Mouse (Mus musculus) macrophage (primary cell): ENCODE results near the gene Trim7. TPM values are rescaled to one million over a fixed set of nuclear protein-coding genes. Genes with fewer than 3 reads are reported as not detected.

Experiments used
- H3K27ac ChIP-seq: fragments of 350-480 bp; formaldehyde crosslinking; 2 replicates; pipeline ENCODE4 v1.9.0; 2021
- H3K36me3 ChIP-seq: fragments of 350-480 bp; formaldehyde crosslinking; 2 replicates; pipeline ENCODE4 v1.9.0; 2021; ENCODE audit errors: inconsistent target
- H3K4me3 ChIP-seq: fragments of 350-480 bp; formaldehyde crosslinking; 2 replicates; pipeline ENCODE4 v1.9.0; 2021; ENCODE audit errors: inconsistent target
- H3K79me2 ChIP-seq: fragments of 350-480 bp; formaldehyde crosslinking; 2 replicates; pipeline ENCODE4 v1.9.0; 2021; ENCODE audit errors: inconsistent target
- WGBS: methylation state at CpG from one replicate; pipeline ENCODE4 v1.1.7; 2026; ENCODE audit warnings: inconsistent platforms; ENCODE audit not compliant: missing documents; 5-methylcytosine and 5-hydroxymethylcytosine counted together
- polyA plus RNA-seq: library from polyadenylated mRNA; stranded (reverse); fragments of 250-400 nt; gene quantifications from 3 replicates; pipeline ENCODE4 v1.2.4, GENCODE M21; 2018; ENCODE audit warnings: inconsistent platforms

The Trim7 gene
- polyA plus RNA-seq, 1 experiment from 2014 or later: 1.1 TPM

DNA sequence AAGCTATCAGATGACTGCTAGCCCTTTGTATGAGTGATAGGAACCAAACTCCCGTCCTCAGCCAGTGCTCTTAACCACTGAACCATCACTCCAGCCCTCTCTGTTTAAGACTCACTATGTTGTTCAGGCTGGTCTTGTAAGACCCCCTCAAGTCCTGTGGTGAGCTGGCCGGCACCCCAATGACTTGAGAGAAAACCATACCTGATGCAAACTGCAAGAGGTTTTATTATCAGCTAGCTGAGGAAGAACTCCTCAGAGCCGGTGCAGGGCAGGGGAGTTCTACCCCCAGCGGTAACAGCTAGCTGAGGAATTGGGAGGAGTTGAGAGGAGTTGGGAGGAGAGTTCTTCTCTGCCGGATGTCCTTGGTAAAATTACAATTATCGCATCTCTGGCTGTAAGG is 2.0 kb downstream of the Trim7 start:
- H3K4me3 ChIP-seq: no peak overlapping the region
- H3K79me2 ChIP-seq: no peaks in the 10 kb centered on the region
- 100% methylated on average over 6 of the region's 6 CpGs for WGBS
- no peaks in the 10 kb centered on the region for H3K36me3 ChIP-seq
- no peak overlapping the region for H3K27ac ChIP-seq

GRCm38 (mm10) chr11:48830279-48830678 is 4.3 kb downstream of the Trim7 start:
- Histone ChIP-seq H3K36me3 (no peaks in the 10 kb centered on the region), H3K27ac (no peak overlapping the region), H3K79me2 (no peaks in the 10 kb centered on the region), H3K4me3 (no peak overlapping the region)
- 86% methylated on average over 2 of the region's 2 CpGs for WGBS

DNA sequence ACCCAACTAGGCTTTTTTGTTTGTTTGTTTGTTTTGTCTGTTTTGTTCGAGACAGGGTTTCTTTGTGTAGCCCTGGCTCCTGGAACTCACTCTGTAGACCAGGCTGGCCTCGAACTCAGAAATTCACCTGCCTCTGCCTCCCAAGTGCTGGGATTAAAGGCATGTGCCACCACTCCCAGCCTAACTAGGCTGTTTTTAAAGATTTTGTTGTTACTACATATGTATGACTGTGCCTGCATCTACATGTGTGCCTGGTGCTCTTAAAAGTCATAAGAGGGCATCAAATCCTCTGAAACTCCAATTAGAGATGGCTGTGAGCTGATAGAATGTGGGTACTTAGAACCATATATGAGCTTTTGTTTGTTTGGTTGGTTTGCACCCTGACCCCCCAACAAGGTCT is 5.3 kb downstream of the Trim7 start:
- Histone ChIP-seq H3K79me2 (no peaks in the 10 kb centered on the region), H3K4me3 (no peak overlapping the region), H3K36me3 (no peaks in the 10 kb centered on the region), H3K27ac (no peak overlapping the region)
- 92% methylated on average over 2 of the region's 2 CpGs for WGBS

DNA sequence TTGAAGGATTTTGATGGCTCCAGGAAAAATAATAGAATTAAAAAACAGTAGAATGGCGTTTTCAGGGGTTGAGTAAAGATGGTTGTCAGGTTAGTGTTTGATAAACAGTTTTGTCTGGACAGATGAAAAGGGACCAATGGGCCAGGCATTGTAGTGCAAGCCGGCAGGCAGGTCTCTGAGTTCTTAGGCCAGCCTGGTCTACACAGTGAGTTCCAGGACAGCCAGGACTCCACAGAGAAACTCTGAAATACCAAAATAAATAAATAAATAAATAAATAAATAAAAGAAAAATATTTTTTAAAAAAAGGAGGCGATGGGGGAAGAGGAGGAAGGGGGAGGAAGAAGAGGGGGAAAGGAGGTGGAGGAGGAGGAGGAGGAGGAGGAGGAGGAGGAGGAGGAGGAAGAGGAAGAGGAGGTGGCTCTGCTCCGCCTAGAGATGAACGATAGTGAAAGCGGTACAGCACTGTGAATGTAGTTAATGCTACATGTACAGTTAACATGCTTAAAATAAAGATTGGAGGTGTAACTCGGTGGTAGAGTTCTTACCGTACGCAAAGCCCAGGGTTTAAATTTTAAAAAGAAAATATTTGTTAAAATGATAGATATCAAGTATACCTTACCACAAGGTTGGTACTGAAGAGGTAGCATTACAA is 7.3 kb downstream of the Trim7 start:
- H3K79me2 ChIP-seq: no peaks in the 10 kb centered on the region
- no peaks in the 10 kb centered on the region for H3K36me3 ChIP-seq
- WGBS: 10% methylated on average over 8 of the region's 9 CpGs
- peak overlapping the region; percentile 78 for H3K4me3 ChIP-seq
- no peak overlapping the region for H3K27ac ChIP-seq

- no peaks in the 10 kb centered on the region for H3K79me2 ChIP-seq
- 0% methylated on average over 30 of the region's 30 CpGs for WGBS
- H3K27ac ChIP-seq: peak overlapping the region; percentile 54
- H3K4me3 ChIP-seq: peak overlapping the region; percentile 78
- no peaks in the 10 kb centered on the region for H3K36me3 ChIP-seq
These were observed 8.0 kb downstream of the Trim7 start for GRCm38 (mm10) chr11:48833731-48834639.

- Histone ChIP-seq H3K79me2 (no peaks in the 10 kb centered on the region), H3K27ac (no peak overlapping the region), H3K4me3 (no peak overlapping the region), H3K36me3 (no peaks in the 10 kb centered on the region)
- 84% methylated on average over 6 of the region's 6 CpGs for WGBS
These were observed 10.0 kb downstream of the Trim7 start for GRCm38 (mm10) chr11:48835923-48836322.

- no peaks in the 10 kb centered on the region for H3K79me2 ChIP-seq
- no peak overlapping the region for H3K27ac ChIP-seq
- peak overlapping the region; percentile 5; the same call in 1 of the 2 replicates for H3K4me3 ChIP-seq
- 68% methylated on average over 11 of the region's 11 CpGs for WGBS
- no peaks in the 10 kb centered on the region for H3K36me3 ChIP-seq
These were observed 11.0 kb downstream of the Trim7 start for GRCm38 (mm10) chr11:48836990-48837309.

GRCm38 (mm10) chr11:48837310-48838180 is 11.6 kb downstream of the Trim7 start:
- Histone ChIP-seq H3K36me3 (no peaks in the 10 kb centered on the region), H3K4me3 (peak overlapping the region; percentile 51), H3K79me2 (no peaks in the 10 kb centered on the region), H3K27ac (0 out of 2 replicates have a peak overlapping the region, but pooled peaks have one; percentile 8)
- 1% methylated on average over 75 of the region's 77 CpGs for WGBS

DNA sequence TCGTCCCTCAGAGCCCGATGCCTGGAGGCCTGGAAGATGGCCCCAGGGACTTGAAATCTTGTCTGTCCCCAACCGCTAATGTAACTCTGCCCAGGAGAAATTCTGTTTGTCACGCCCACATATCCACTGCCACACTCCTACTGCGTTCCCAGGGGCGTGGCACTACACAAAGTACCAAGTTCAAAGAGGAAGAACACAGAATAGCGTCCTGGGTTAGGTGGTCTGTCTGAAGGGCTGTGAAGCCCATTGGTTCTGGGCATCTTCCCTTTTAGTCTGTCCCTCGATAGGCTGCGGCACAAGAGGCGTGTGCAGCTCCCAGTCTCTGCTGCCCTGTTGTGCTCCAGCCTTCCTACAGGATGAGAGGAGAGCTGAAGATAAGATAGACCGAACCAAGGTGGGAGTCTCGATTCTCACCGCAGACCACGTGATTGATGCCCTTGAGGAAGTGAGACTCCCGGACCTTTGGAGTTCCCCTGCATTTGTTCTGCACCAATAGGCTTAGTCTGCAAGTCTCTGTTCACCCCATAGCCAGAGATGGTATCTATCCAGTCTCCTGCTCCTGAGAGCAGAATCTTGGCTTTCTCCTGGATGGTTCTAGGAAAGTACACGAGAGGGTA is 12.3 kb downstream of the Trim7 start:
- H3K36me3 ChIP-seq: no peaks in the 10 kb centered on the region
- H3K4me3 ChIP-seq: peak overlapping the region; percentile 51
- H3K27ac ChIP-seq: 0 out of 2 replicates have a peak overlapping the region, but pooled peaks have one; percentile 8
- WGBS: under 1% methylated on average over 16 of the region's 16 CpGs
- H3K79me2 ChIP-seq: no peaks in the 10 kb centered on the region

- H3K27ac ChIP-seq: no peak overlapping the region
- 87% methylated on average over 10 of the region's 10 CpGs for WGBS
- no peaks in the 10 kb centered on the region for H3K36me3 ChIP-seq
- no peaks in the 10 kb centered on the region for H3K79me2 ChIP-seq
- H3K4me3 ChIP-seq: no peak overlapping the region
These were observed 13.1 kb downstream of the Trim7 start for GRCm38 (mm10) chr11:48838879-48839680.

DNA sequence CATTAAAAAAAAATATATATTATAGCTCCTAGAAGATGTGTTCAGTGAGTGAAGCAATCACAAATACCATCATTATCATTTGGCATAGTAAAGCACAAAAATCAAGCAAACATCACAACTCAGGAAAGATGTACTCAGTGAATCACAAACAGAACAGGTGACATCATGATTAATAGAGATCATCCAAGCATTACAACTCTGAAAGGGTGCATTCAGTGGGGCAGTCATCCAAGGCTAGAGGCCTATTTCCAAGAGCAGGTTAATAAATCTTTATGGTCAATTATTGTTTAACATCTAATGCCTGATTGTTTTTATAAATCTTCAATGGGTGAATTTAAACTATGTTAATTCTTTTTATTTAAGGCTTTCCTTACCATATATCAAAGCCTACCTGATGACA is 14.9 kb downstream of the Trim7 start:
- Histone ChIP-seq H3K4me3 (no peak overlapping the region), H3K36me3 (no peaks in the 10 kb centered on the region), H3K27ac (no peak overlapping the region), H3K79me2 (no peaks in the 10 kb centered on the region)

DNA sequence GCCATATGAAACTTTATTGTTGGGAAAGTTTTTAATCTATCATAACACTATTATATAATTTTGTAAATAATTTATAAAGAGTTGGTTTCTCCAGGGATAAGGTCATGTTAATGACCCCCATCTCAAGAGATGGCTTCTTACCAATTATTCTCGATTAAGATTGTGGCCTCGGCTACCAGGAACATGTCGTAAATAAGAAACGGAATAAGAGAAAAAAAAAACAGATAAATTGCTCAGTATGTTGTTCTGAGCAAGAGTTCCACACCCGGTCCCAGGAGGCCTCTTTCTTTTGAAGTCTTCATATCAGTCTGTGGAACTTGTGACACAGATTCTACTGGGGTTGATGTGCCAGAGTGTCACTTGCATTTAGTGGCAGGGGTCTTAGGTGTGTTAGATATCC is 15.3 kb downstream of the Trim7 start:
- H3K4me3 ChIP-seq: no peak overlapping the region
- WGBS: 98% methylated on average over 5 of the region's 5 CpGs
- no peaks in the 10 kb centered on the region for H3K79me2 ChIP-seq
- no peak overlapping the region for H3K27ac ChIP-seq
- no peaks in the 10 kb centered on the region for H3K36me3 ChIP-seq

DNA sequence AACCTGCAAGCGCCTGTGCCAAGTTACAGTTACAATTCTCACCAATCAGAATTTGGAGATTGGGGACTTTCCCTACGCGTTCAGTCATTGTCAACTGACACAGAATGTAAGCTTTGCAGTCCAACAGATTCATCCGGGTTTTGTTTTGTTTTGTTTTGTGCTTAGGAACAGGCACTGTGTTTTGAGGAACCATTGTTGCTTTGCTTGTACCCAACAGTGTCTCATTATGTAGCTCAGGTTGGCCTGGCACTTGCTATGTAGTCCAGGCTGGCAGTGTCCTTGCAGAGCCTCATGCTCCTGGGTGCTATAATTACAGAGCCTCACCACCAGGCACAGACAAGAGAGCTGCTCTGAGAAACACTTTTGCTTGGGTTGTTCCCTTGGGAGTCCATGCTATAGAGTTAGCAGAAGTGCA is 16.4 kb downstream of the Trim7 start:
- no peaks in the 10 kb centered on the region for H3K79me2 ChIP-seq
- H3K27ac ChIP-seq: no peak overlapping the region
- WGBS: 85% methylated on average over 4 of the region's 4 CpGs
- no peaks in the 10 kb centered on the region for H3K36me3 ChIP-seq
- H3K4me3 ChIP-seq: no peak overlapping the region

GRCm38 (mm10) chr11:48843202-48843601 is 17.3 kb downstream of the Trim7 start:
- Histone ChIP-seq H3K36me3 (no peaks in the 10 kb centered on the region), H3K79me2 (no peaks in the 10 kb centered on the region), H3K27ac (no peak overlapping the region), H3K4me3 (no peak overlapping the region)
- WGBS: 94% methylated on average over 11 of the region's 11 CpGs
